13 mouse cellular contexts compared by ENCODE assay signal in genomic region chr6:97252711-97253221, GRCm38 (mm10). TPM values are rescaled to one million over a fixed set of nuclear protein-coding genes. Genes with fewer than 3 reads are reported as not detected.
DNase-seq lines count a peak whose midpoint lies in the region; ATAC-seq lines count a peak whose summit lies in the region.
"Had no signal": no experiment of that assay in that cellular context is flagged by ENCODE, and none has a peak within 500 bp of the region (broad histone marks: within the 10 kb centered on the region; RNA-seq: fewer than 3 reads in every experiment).

TSS of gene Lmod3 (minus strand) at chr6:97252759.

- intact Hi-C loops in left cerebral cortex, postnatal 10 days (cut with DNase I), result no loop called here

- no peak within 1 kb of the TSS for H3K9ac ChIP-seq in forebrain, embryonic 11.5 days (ENCODE audit: low read length)
- H3K9ac ChIP-seq in forebrain, embryonic 12.5 days, result no peak within 1 kb of the TSS

- H3K36me3 ChIP-seq in forebrain, embryonic 11.5 days (ENCODE audit: control insufficient read depth, insufficient read depth, low read length), result no peaks in the 10 kb centered on the region
- no peaks in the 10 kb centered on the region for H3K36me3 ChIP-seq in forebrain, embryonic 12.5 days (replicated peaks)

- no peaks in the 10 kb centered on the region for H3K9me3 ChIP-seq in forebrain, embryonic 11.5 days (ENCODE audit: control insufficient read depth, low read length)
- no peaks in the 10 kb centered on the region for H3K9me3 ChIP-seq in forebrain, embryonic 12.5 days

- no peaks in the 10 kb centered on the region for H3K4me1 ChIP-seq in brown adipose tissue, adult 24 weeks (ENCODE audit: control insufficient read depth, insufficient read depth, insufficient read length, low read length)
- no peaks in the 10 kb centered on the region for H3K4me1 ChIP-seq in forebrain, embryonic 11.5 days (replicated peaks; ENCODE audit: control insufficient read depth, insufficient read depth, low read length)
- no peaks in the 10 kb centered on the region for H3K4me1 ChIP-seq in forebrain, embryonic 12.5 days

- ATAC-seq in forebrain, embryonic 11.5 days (replicated peaks; ENCODE audit: low FRiP score), result no peak
- no peak for ATAC-seq in forebrain, embryonic 12.5 days (ENCODE audit: low FRiP score)
- ATAC-seq: activated CD4-positive, CD25-positive, alpha-beta regulatory T cell, adult 4 months; inflammation-experienced regulatory T-cells, adult 6 months had no signal

- WGBS in forebrain, embryonic 11.5 days, result 34% methylated on average over 9 of the region's 9 CpGs
- 32% methylated on average over 9 of the region's 9 CpGs for WGBS in forebrain, embryonic 12.5 days

- 0 out of 2 replicates have a peak within 1 kb of the TSS, but pooled peaks have one; percentile 11 for H3K4me3 ChIP-seq in brown adipose tissue, adult 24 weeks (ENCODE audit: insufficient read depth, low read depth, low read length)
- no peak within 1 kb of the TSS for H3K4me3 ChIP-seq in forebrain, embryonic 11.5 days (ENCODE audit: low read depth, low read length)
- no peak within 1 kb of the TSS for H3K4me3 ChIP-seq in forebrain, embryonic 12.5 days (replicated peaks)

- peak; percentile 9 to 40 for DNase-seq in left cerebral cortex, postnatal 10 days (ENCODE audit: extremely low spot score in 1 of 2, low spot score in 2 of 2)
- DNase-seq in left cerebral cortex, adult 9 months (ENCODE audit: low spot score in 2 of 2), result no peak
- no peak for DNase-seq in heart, adult 8-10 months (ENCODE audit: low spot score)
- peak; percentile 32 for DNase-seq in kidney, postnatal 10 days
- no peak for DNase-seq in forebrain, embryonic 11.5 days (ENCODE audit: low spot score)
- no peak for DNase-seq in T-cell, adult 2 months (ENCODE audit: low spot score)
- DNase-seq: cerebellum, adult 9-11 months had no signal

- H3K4me2 ChIP-seq in forebrain, embryonic 11.5 days (ENCODE audit: low read depth, low read length, severe bottlenecking), result no peak within 1 kb of the TSS
- no peak within 1 kb of the TSS for H3K4me2 ChIP-seq in forebrain, embryonic 12.5 days

- H3K27me3 ChIP-seq in forebrain, embryonic 11.5 days (ENCODE audit: control insufficient read depth, insufficient read depth, low read length), result no peaks in the 10 kb centered on the region
- no peaks in the 10 kb centered on the region for H3K27me3 ChIP-seq in forebrain, embryonic 12.5 days
- H3K27me3 ChIP-seq: CH12.LX had no signal

- peak within 1 kb of the TSS; percentile 71 for H3K27ac ChIP-seq in brown adipose tissue, adult 24 weeks (replicated peaks; ENCODE audit: low read depth, low read length)
- no peak within 1 kb of the TSS for H3K27ac ChIP-seq in forebrain, embryonic 11.5 days (ENCODE audit: low read depth, low read length)
- H3K27ac ChIP-seq in forebrain, embryonic 12.5 days, result no peak within 1 kb of the TSS

RNA-seq across cellular contexts. Expression of gene Lmod3, which starts in this region (rescaled TPM):
- under 1 TPM; 0.87 to 0.94 TPM for total RNA-seq in left cerebral cortex, postnatal 10 days (2021)
- 1.9 and 4.4 TPM in 2 replicates for polyA plus RNA-seq in brown adipose tissue, adult 24 weeks (2012; ENCODE audit: insufficient read depth, insufficient read length, missing spikeins)
- total RNA-seq in heart, adult 8-10 months (2022), result 10 to 100 TPM; 66.2 to 86.5 (median 72.0) TPM
- polyA plus RNA-seq in forebrain, embryonic 11.5 days (2014; fragmentation: Nextera tagmentation; extraction: Ambion mirVana), result not detected in 2 replicates
- polyA plus RNA-seq in forebrain, embryonic 12.5 days (2016; fragmentation: Nextera tagmentation; extraction: Ambion mirVana), result 0.19 TPM in 1 of 2 replicates, not detected in the other
- total RNA-seq: CH12.LX; neutrophil, adult 5-6 weeks had no signal
- polyA plus RNA-seq: activated CD4-positive, CD25-positive, alpha-beta regulatory T cell, adult 4 months had no signal

Comparison
In these comparisons a context has a peak if more than half of its experiments do, and no peak if none do; other contexts are left out.
1. RNA of gene Lmod3 (total RNA-seq): 66.2 to 86.5 TPM in heart, adult 8-10 months; 0.87 to 0.94 TPM in left cerebral cortex, postnatal 10 days; every median in the first group is over 10 times any median in the second.
2. Peak in DNase-seq in left cerebral cortex, postnatal 10 days; RNA of the gene not detected or under 1 TPM.